Mouse (Mus musculus) kidney, embryonic 14.5 days (tissue): ENCODE data around the gene Tmem88b. TPM values are rescaled to one million over a fixed set of nuclear protein-coding genes. Genes with fewer than 3 reads are reported as not detected.
"Not testable (repeated sequence)": the region's sequence is repeated elsewhere in the genome, so short reads cannot be mapped to it uniquely, and the experiment has no call there.

Source experiments
- ATAC-seq: fragments of 200-750 bp; cut with Nextera tagmentation; 2 replicates; pipeline ENCODE4 v1.8.0; 2017; ENCODE audit warnings: moderate number of reproducible peaks, mild to moderate bottlenecking, moderate TSS enrichment, moderate library complexity; ENCODE audit not compliant: low FRiP score, low TSS enrichment
- H3K27ac ChIP-seq: fragments of 300-500 bp; sonication (generic); 2 replicates; pipeline ENCODE4 v1.5.1; 2014; ENCODE audit warnings: low read depth, mild to moderate bottlenecking, low read length, moderate library complexity, mixed read lengths
- H3K27me3 ChIP-seq: fragments of 300-500 bp; sonication (generic); 2 replicates; pipeline ENCODE4 v1.6.1; 2014; ENCODE audit warnings: mild to moderate bottlenecking, low read length; ENCODE audit not compliant: control insufficient read depth, insufficient read depth
- H3K36me3 ChIP-seq: fragments of 300-500 bp; sonication (generic); 2 replicates; pipeline ENCODE4 v1.6.1; 2014; ENCODE audit warnings: low read length, mixed read lengths; ENCODE audit not compliant: control insufficient read depth, insufficient read depth
- H3K4me1 ChIP-seq: fragments of 300-500 bp; sonication (generic); 2 replicates; pipeline ENCODE4 v1.6.1; 2014; ENCODE audit warnings: low read length, mixed read lengths; ENCODE audit not compliant: control insufficient read depth, insufficient read depth
- H3K4me2 ChIP-seq: fragments of 300-500 bp; sonication (generic); replicated peaks from 2 replicates; pipeline ENCODE4 v1.6.1; 2014; ENCODE audit warnings: low read depth, mild to moderate bottlenecking, low read length
- H3K4me3 ChIP-seq: fragments of 300-500 bp; sonication (generic); 2 replicates; pipeline ENCODE4 v1.5.1; 2014; ENCODE audit warnings: mild to moderate bottlenecking, low read length
- H3K9ac ChIP-seq: fragments of 300-500 bp; sonication (generic); 2 replicates; pipeline ENCODE4 v1.6.1; 2014; ENCODE audit warnings: low read depth, mild to moderate bottlenecking, low read length, moderate library complexity
- H3K9me3 ChIP-seq: fragments of 300-500 bp; sonication (generic); 2 replicates; pipeline ENCODE4 v1.6.1; 2016; ENCODE audit warnings: low read length; ENCODE audit not compliant: control insufficient read depth
- WGBS: fragments of 180-500 bp; shearing (Covaris S2); extraction: QIAGEN DNeasy Blood & Tissue Kit; methylation state at CpG from one replicate; pipeline ENCODE4 v1.1.7; 2014; 5-methylcytosine and 5-hydroxymethylcytosine counted together
- polyA plus RNA-seq: library from polyadenylated mRNA; unstranded; fragments of >200 nt; fragmentation: Nextera tagmentation; extraction: Ambion mirVana; gene quantifications from 2 replicates; pipeline ENCODE4 v1.2.1, GENCODE M21; 2014

Tmem88b gene
- polyA plus RNA-seq, 1 experiment from 2014 or later: 0.32 TPM

GRCm38 (mm10) chr4:155793730-155794129, 8.1 kb upstream of the Tmem88b start:
- H3K27me3 ChIP-seq: no peaks in the 10 kb centered on the region
- no peaks in the 10 kb centered on the region for H3K9me3 ChIP-seq
- WGBS: 41% methylated on average over 2 of the region's 2 CpGs
- no peaks in the 10 kb centered on the region for H3K36me3 ChIP-seq
- no peak overlapping the region for H3K4me3 ChIP-seq
- H3K4me1 ChIP-seq: no peaks in the 10 kb centered on the region
- no peak overlapping the region for H3K27ac ChIP-seq
- H3K4me2 ChIP-seq: no peak overlapping the region
- H3K9ac ChIP-seq: no peak overlapping the region
- ATAC-seq: no peak

GRCm38 (mm10) chr4:155791240-155791933, 5.7 kb upstream of the Tmem88b start:
- no peaks in the 10 kb centered on the region for H3K36me3 ChIP-seq
- no peak overlapping the region for H3K4me3 ChIP-seq
- no peaks in the 10 kb centered on the region for H3K27me3 ChIP-seq
- 53% methylated on average over 24 of the region's 24 CpGs for WGBS
- H3K9ac ChIP-seq: no peak overlapping the region
- H3K27ac ChIP-seq: no peak overlapping the region
- H3K9me3 ChIP-seq: no peaks in the 10 kb centered on the region
- ATAC-seq: peak; percentile 72
- no peaks in the 10 kb centered on the region for H3K4me1 ChIP-seq
- H3K4me2 ChIP-seq: peak overlapping the region; percentile 1; the same call in 1 of the 2 replicates

- Histone ChIP-seq H3K4me2 (no peak overlapping the region), H3K4me1 (no peaks in the 10 kb centered on the region), H3K36me3 (no peaks in the 10 kb centered on the region), H3K9me3 (no peaks in the 10 kb centered on the region), H3K27ac (no peak overlapping the region), H3K4me3 (no peak overlapping the region), H3K27me3 (no peaks in the 10 kb centered on the region), H3K9ac (no peak overlapping the region)
- WGBS: 41% methylated on average over 3 of the region's 3 CpGs
- ATAC-seq: peak; percentile 37; the same call in 1 of the 2 replicates
These were observed 5.0 kb upstream of the Tmem88b start for GRCm38 (mm10) chr4:155790650-155791161.

- H3K4me2 ChIP-seq: no peak within 1 kb of the TSS
- no peak for ATAC-seq
- H3K9ac ChIP-seq: no peak within 1 kb of the TSS
- no peak within 1 kb of the TSS for H3K27ac ChIP-seq
- no peaks in the 10 kb centered on the region for H3K9me3 ChIP-seq
- no peaks in the 10 kb centered on the region for H3K27me3 ChIP-seq
- no peaks in the 10 kb centered on the region for H3K4me1 ChIP-seq
- H3K4me3 ChIP-seq: no peak within 1 kb of the TSS
- no peaks in the 10 kb centered on the region for H3K36me3 ChIP-seq
- 89% methylated on average over 3 of the region's 3 CpGs for WGBS
These were observed 4.4 kb upstream of the Tmem88b start, which contains the start of gene Ankrd65 for GRCm38 (mm10) chr4:155790021-155790489. Ankrd65 (plus strand) TSS chr4:155790439.

GRCm38 (mm10) chr4:155788833-155789232, 3.2 kb upstream of the Tmem88b start:
- H3K4me3 ChIP-seq, H3K4me1 ChIP-seq, H3K27me3 ChIP-seq, H3K36me3 ChIP-seq, ATAC-seq, H3K27ac ChIP-seq, H3K4me2 ChIP-seq, H3K9ac ChIP-seq, H3K9me3 ChIP-seq: not testable (repeated sequence)
- WGBS: 80% methylated on average over 4 of the region's 4 CpGs

GRCm38 (mm10) chr4:155788300-155788699, 2.6 kb upstream of the Tmem88b start:
- Histone ChIP-seq H3K4me3 (no peak overlapping the region), H3K4me2 (no peak overlapping the region), H3K4me1 (peaks cover 8% of the 10 kb centered on the region; the same call in 1 of the 2 replicates), H3K27ac (no peak overlapping the region), H3K9ac (no peak overlapping the region), H3K9me3 (no peaks in the 10 kb centered on the region), H3K36me3 (no peaks in the 10 kb centered on the region), H3K27me3 (no peaks in the 10 kb centered on the region)
- 86% methylated on average over 3 of the region's 3 CpGs for WGBS
- no peak for ATAC-seq

GRCm38 (mm10) chr4:155785246-155785645, 428 bp downstream of the Tmem88b start:
- H3K9ac ChIP-seq: no peak overlapping the region
- 75% methylated on average over 10 of the region's 10 CpGs for WGBS
- no peak for ATAC-seq
- peaks cover 14% of the 10 kb centered on the region; the same call in 1 of the 2 replicates for H3K4me1 ChIP-seq
- H3K36me3 ChIP-seq: no peaks in the 10 kb centered on the region
- no peak overlapping the region for H3K4me3 ChIP-seq
- no peak overlapping the region for H3K4me2 ChIP-seq
- no peak overlapping the region for H3K27ac ChIP-seq
- H3K9me3 ChIP-seq: no peaks in the 10 kb centered on the region
- H3K27me3 ChIP-seq: no peaks in the 10 kb centered on the region

GRCm38 (mm10) chr4:155784081-155784701, 1.5 kb downstream of the Tmem88b start:
- no peaks in the 10 kb centered on the region for H3K9me3 ChIP-seq

More at GRCm38 (mm10) chr4:155784081-155784701, 1.5 kb downstream of the Tmem88b start:
- Histone ChIP-seq H3K36me3 (no peaks in the 10 kb centered on the region), H3K27ac (peak overlapping the region; percentile 67), H3K4me1 (peaks cover 14% of the 10 kb centered on the region; the same call in 1 of the 2 replicates), H3K4me2 (peak overlapping the region; percentile 87), H3K9ac (peak overlapping the region; percentile 81), H3K4me3 (peak overlapping the region; percentile 60), H3K27me3 (no peaks in the 10 kb centered on the region)
- under 1% methylated on average over 52 of the region's 52 CpGs for WGBS
- peak; percentile 82 for ATAC-seq
